Mouse (Mus musculus) left cerebral cortex, adult 6 months (tissue): ENCODE results near the gene Ptprs. TPM values are rescaled to one million over a fixed set of nuclear protein-coding genes. Genes with fewer than 3 reads are reported as not detected.

Source experiments
- long read RNA-seq, 2 experiments: library from polyadenylated mRNA; unstranded; transcript quantifications; one replicate each; pipeline ENCODE4 v2.0.0; 2019 to 2020
- polyA plus RNA-seq: library from polyadenylated mRNA; unstranded; fragments of <200 nt; fragmentation: Nextera tagmentation; gene quantifications from 2 replicates; pipeline ENCODE4 v1.2.3, GENCODE M21; 2021

Gene Ptprs
- polyA plus RNA-seq = 125 and 188 TPM in 2 replicates
- long read RNA-seq, experiment 1, full-length matches to known transcripts = 21 of 175 reads
- long read RNA-seq, experiment 1, partial matches to known transcripts = 129 of 175 reads
- long read RNA-seq, experiment 1, other reads (novel, unspliced or antisense) = 25 of 175 reads
- long read RNA-seq, experiment 2, transcript Ptprs-206 (3 exons, 711 nt) = major isoform, 16 of 104 reads
- long read RNA-seq, experiment 2, partial matches to known transcripts = 47 of 104 reads
- long read RNA-seq, experiment 2, other reads (novel, unspliced or antisense) = 41 of 104 reads

DNA sequence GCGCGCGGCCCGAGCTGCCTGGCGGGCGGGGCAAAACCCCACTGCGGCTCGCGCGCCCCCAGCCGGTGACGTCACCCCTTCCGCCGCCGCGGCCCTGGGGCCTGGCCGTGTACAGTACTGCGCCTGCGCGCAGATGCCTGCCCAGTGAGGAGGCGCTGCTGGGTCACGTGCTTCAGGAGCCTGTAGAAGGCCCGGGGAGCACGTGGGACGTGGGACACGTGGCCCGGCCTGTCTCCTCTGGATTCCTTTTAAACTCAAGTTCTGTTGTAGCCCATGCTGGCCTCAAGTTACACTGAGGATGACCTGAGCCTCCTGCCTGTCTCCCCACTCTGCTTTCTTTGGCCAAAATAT lies at the start of gene Ptprs:
Gene Ptprs, minus strand, starts transcription at position 82 of the 351 bp plus-strand sequence.

DNA sequence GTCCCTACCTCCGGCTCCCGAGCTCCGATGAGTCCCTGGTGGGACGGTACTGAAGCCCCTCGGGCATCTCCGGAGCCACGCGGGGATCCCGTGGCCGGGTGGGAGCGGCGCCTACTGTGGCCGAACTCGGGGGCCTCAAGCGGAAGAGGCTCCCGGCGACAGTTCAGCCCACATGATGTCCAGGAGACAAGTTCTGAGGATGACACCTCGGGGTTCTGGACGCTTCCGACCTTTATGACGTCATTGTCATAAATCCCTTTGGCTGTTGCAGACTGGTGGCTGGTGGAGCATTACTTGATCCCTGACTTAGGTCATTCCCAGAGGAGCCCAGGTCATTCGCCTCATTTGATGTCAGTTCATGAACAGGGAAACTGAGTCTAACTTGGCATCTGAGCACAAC lies 36.0 kb upstream of the Ptprs start, which contains the start of gene Znrf4:
Gene Znrf4, minus strand, starts transcription at position 122 of the 400 bp plus-strand sequence.

Other genes starting within 250 kb of the Ptprs start
- 8.6 and 8.9 TPM in 2 replicates for gene Fem1a, start 219.7 kb downstream of the Ptprs start, polyA plus RNA-seq
- gene Ticam1, start 199.7 kb downstream of the Ptprs start, polyA plus RNA-seq = 1.8 and 3.6 TPM in 2 replicates
- 8.1 and 8.5 TPM in 2 replicates for gene Plin3, start 183.6 kb downstream of the Ptprs start, polyA plus RNA-seq
- not detected in 2 replicates for gene Arrdc5, start 176.2 kb downstream of the Ptprs start, polyA plus RNA-seq
- gene Uhrf1, start 173.2 kb downstream of the Ptprs start, polyA plus RNA-seq = 0.33 TPM in 2 replicates
- gene Kdm4b, start 150.4 kb downstream of the Ptprs start, polyA plus RNA-seq = 19.2 and 22.4 TPM in 2 replicates
- not detected in 2 replicates for gene Znrf4, start 35.9 kb upstream of the Ptprs start, polyA plus RNA-seq
- not detected in 2 replicates for gene Gm20219, start 77.9 kb upstream of the Ptprs start, polyA plus RNA-seq
- gene Safb2, start 108.1 kb upstream of the Ptprs start, polyA plus RNA-seq = 12.8 and 17.3 TPM in 2 replicates
- 36.0 and 38.2 TPM in 2 replicates for gene Safb, start 108.3 kb upstream of the Ptprs start, polyA plus RNA-seq
- gene 2410015M20Rik, start 133.3 kb upstream of the Ptprs start, polyA plus RNA-seq = 448 and 559 TPM in 2 replicates
- 1,951 and 2,168 TPM in 2 replicates for gene Rpl36, start 136.9 kb upstream of the Ptprs start, polyA plus RNA-seq
- 24.7 and 30.3 TPM in 2 replicates for gene Lonp1, start 150.4 kb upstream of the Ptprs start, polyA plus RNA-seq
- 0.15 and 0.34 TPM in 2 replicates for gene Catsperd, start 151.7 kb upstream of the Ptprs start, polyA plus RNA-seq
- gene Ranbp3, start 196.8 kb upstream of the Ptprs start, polyA plus RNA-seq = 43.8 and 58.2 TPM in 2 replicates
- 982 and 1,143 TPM in 2 replicates for gene Ndufa11, start 241.3 kb upstream of the Ptprs start, polyA plus RNA-seq
- gene Vmac, start 241.5 kb upstream of the Ptprs start, polyA plus RNA-seq = 9.5 and 9.6 TPM in 2 replicates